Mouse (Mus musculus) midbrain, embryonic 14.5 days (tissue): ENCODE data around the gene Krt12. TPM values are rescaled to one million over a fixed set of nuclear protein-coding genes. Genes with fewer than 3 reads are reported as not detected.

Experiments
- ATAC-seq: fragments of 200-750 bp; cut with Nextera tagmentation; 2 replicates; pipeline ENCODE4 v1.8.0; 2017; ENCODE audit warnings: moderate number of reproducible peaks, moderate library complexity; ENCODE audit not compliant: low FRiP score, low TSS enrichment
- DNase-seq: peaks from one replicate; pipeline ENCODE4 v3.0.0-alpha.2; 2015
- H3K27ac ChIP-seq: fragments of 300-500 bp; sonication (generic); replicated peaks from 2 replicates; pipeline ENCODE4 v1.5.1; 2014; ENCODE audit warnings: mild to moderate bottlenecking, low read depth, low read length, moderate library complexity
- H3K27me3 ChIP-seq: fragments of 300-500 bp; sonication (generic); 2 replicates; pipeline ENCODE4 v1.6.1; 2014; ENCODE audit warnings: low read length, control low read depth, mixed read lengths; ENCODE audit not compliant: control insufficient read depth, insufficient read depth
- H3K36me3 ChIP-seq: fragments of 300-500 bp; sonication (generic); 2 replicates; pipeline ENCODE4 v1.6.1; 2014; ENCODE audit warnings: low read length, control low read depth; ENCODE audit not compliant: control insufficient read depth, insufficient read depth
- H3K4me1 ChIP-seq: fragments of 300-500 bp; sonication (generic); 2 replicates; pipeline ENCODE4 v1.6.1; 2014; ENCODE audit warnings: mild to moderate bottlenecking, antibody characterized with exemption, low read length, control low read depth; ENCODE audit not compliant: control insufficient read depth, insufficient read depth
- H3K4me2 ChIP-seq: fragments of 300-500 bp; sonication (generic); 2 replicates; pipeline ENCODE4 v1.6.1; 2014; ENCODE audit warnings: mild to moderate bottlenecking, low read length, moderate library complexity
- H3K4me3 ChIP-seq: fragments of 300-500 bp; sonication (generic); replicated peaks from 2 replicates; pipeline ENCODE4 v1.5.1; 2014; ENCODE audit warnings: low read depth, low read length
- H3K9ac ChIP-seq: fragments of 300-500 bp; sonication (generic); replicated peaks from 2 replicates; pipeline ENCODE4 v1.6.1; 2014; ENCODE audit warnings: mild to moderate bottlenecking, low read length, moderate library complexity
- H3K9me3 ChIP-seq: fragments of 300-500 bp; sonication (generic); 2 replicates; pipeline ENCODE4 v1.6.1; 2016; ENCODE audit warnings: low read length, control low read depth, mixed read lengths; ENCODE audit not compliant: control insufficient read depth
- WGBS: fragments of 180-500 bp; shearing (Covaris S2); extraction: QIAGEN DNeasy Blood & Tissue Kit; methylation state at CpG from one replicate; pipeline ENCODE4 v1.1.7; 2014; 5-methylcytosine and 5-hydroxymethylcytosine counted together
- polyA plus RNA-seq: library from polyadenylated mRNA; unstranded; fragments of >200 nt; fragmentation: Nextera tagmentation; extraction: Ambion mirVana; gene quantifications from 2 replicates; pipeline ENCODE4 v1.2.1, GENCODE M21; 2014

Krt12 gene
- not detected in 2 replicates for polyA plus RNA-seq

DNA sequence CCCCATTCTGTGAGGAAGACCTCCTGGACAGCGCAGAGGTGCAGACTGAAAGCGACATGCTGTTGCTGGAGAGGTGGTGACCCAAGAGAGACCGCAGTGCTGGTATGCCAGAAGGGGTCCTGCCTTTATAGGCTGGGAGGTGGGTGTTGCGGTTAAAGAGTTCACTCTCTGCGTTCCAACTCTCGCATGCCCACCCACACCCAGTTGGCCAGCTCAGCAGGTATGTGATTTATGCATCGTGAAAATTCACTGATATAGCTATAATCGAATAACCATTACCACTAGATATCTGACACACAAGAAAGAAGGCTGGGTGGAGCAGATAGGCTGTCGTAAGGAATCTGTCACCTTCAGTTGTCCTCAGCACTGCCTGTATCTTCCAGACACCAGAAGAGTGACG lies at the start of gene Krt12:
TSS of gene Krt12 (minus strand) at position 101 of the 400 bp plus-strand sequence.
- 87% methylated on average over 10 of the region's 10 CpGs for WGBS
- H3K27me3 ChIP-seq, result no peaks in the 10 kb centered on the region
- H3K4me3 ChIP-seq, result no peak within 1 kb of the TSS
- no peak within 1 kb of the TSS for H3K9ac ChIP-seq
- no peaks in the 10 kb centered on the region for H3K36me3 ChIP-seq
- no peaks in the 10 kb centered on the region for H3K9me3 ChIP-seq
- no peak within 1 kb of the TSS for H3K4me2 ChIP-seq
- H3K27ac ChIP-seq, result no peak within 1 kb of the TSS
- ATAC-seq (no peak), DNase-seq (no peak)
- H3K4me1 ChIP-seq, result no peaks in the 10 kb centered on the region

GRCm38 (mm10) chr11:99469228-99469627 lies 47.2 kb upstream of the Krt12 start:
- H3K4me3 ChIP-seq, result no peak overlapping the region
- 90% methylated on average over 4 of the region's 4 CpGs for WGBS
- no peak overlapping the region for H3K9ac ChIP-seq
- H3K36me3 ChIP-seq, result no peaks in the 10 kb centered on the region
- H3K4me1 ChIP-seq, result no peaks in the 10 kb centered on the region
- no peaks in the 10 kb centered on the region for H3K9me3 ChIP-seq
- DNase-seq (no peak), ATAC-seq (no peak)
- H3K27ac ChIP-seq, result no peak overlapping the region
- H3K27me3 ChIP-seq, result no peaks in the 10 kb centered on the region
- no peak overlapping the region for H3K4me2 ChIP-seq

DNA sequence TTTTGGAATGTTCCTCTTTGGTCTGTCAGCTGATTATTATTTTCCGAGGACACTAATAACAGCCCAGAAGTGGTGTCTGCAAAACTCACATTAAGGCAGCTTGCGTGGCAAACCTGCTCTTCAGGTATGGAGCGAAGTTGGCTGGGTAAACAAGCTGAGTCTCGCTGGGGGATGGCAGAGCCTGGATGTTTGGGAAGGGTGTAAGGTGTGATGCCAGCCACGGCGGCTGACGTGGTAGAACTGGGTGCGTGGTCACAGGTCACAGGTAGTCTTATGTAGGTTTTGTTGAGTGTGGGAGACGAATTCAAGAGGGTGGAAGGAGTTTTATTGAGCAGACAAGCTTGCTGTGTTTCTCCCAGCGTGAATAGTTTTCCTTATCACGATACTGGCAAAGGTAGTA lies 46.5 kb upstream of the Krt12 start:
- DNase-seq, result no peak
- no peak overlapping the region for H3K27ac ChIP-seq
- no peaks in the 10 kb centered on the region for H3K36me3 ChIP-seq
- WGBS, result 91% methylated on average over 11 of the region's 11 CpGs
- no peak overlapping the region for H3K4me2 ChIP-seq
- no peak overlapping the region for H3K4me3 ChIP-seq
- ATAC-seq, result no peak
- no peaks in the 10 kb centered on the region for H3K27me3 ChIP-seq
- H3K9me3 ChIP-seq, result no peaks in the 10 kb centered on the region
- no peaks in the 10 kb centered on the region for H3K4me1 ChIP-seq
- no peak overlapping the region for H3K9ac ChIP-seq

DNA sequence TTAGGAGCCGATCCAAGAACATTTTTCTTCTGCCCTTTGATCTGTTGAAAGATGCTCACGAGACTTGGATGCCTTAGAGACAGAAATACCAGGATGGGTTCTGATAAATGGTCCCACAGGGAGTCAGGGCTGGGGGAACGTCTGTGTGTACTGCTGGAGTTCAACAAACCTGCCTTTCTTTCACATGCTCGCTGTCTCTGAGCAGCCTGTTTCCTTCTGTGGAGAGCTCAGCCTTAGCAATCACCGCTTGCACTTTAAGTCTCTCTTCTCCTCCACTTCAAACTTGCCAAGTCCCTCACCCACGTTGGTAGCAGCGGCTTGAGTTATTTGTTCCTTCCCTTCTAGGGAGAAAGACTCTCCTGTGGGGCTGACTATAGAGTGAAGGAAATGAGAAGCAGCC lies 44.3 kb upstream of the Krt12 start:
- no peaks in the 10 kb centered on the region for H3K27me3 ChIP-seq
- DNase-seq, result peak; percentile 16
- WGBS, result 51% methylated on average over 7 of the region's 7 CpGs
- no peak overlapping the region for H3K4me2 ChIP-seq
- H3K9me3 ChIP-seq, result no peaks in the 10 kb centered on the region
- no peak overlapping the region for H3K27ac ChIP-seq
- no peak for ATAC-seq
- no peak overlapping the region for H3K4me3 ChIP-seq
- H3K4me1 ChIP-seq, result no peaks in the 10 kb centered on the region
- H3K9ac ChIP-seq, result no peak overlapping the region
- H3K36me3 ChIP-seq, result no peaks in the 10 kb centered on the region

DNA sequence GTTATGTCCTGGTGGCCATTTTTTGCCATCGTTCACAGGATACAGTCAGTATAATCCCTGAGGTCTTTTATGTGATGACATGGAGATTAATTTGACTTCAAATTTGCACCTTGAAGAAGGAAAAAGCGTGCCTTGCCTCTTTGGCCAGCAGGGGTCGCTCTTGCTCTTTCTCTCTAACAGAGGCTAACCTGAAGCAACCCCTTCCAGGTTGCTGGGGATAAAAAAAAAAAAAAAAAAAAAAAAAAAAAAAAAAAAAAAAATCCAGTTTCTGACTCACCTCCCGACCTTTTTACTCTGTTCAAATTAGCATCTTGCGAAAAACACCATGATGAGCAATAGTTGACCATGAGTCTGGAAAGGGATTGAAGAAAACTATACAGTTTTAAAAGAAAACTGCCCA lies 42.8 kb upstream of the Krt12 start:
- Histone ChIP-seq H3K4me3 (no peak overlapping the region), H3K36me3 (no peaks in the 10 kb centered on the region), H3K9ac (no peak overlapping the region), H3K9me3 (no peaks in the 10 kb centered on the region), H3K27ac (no peak overlapping the region), H3K27me3 (no peaks in the 10 kb centered on the region), H3K4me2 (no peak overlapping the region), H3K4me1 (no peaks in the 10 kb centered on the region)
- DNase-seq (peak; percentile 95), ATAC-seq (no peak)
- 5% methylated on average over 5 of the region's 5 CpGs for WGBS

GRCm38 (mm10) chr11:99463155-99463554 lies 41.1 kb upstream of the Krt12 start:
- peak; percentile 93 for DNase-seq
- no peak overlapping the region for H3K9ac ChIP-seq
- no peaks in the 10 kb centered on the region for H3K4me1 ChIP-seq
- H3K4me2 ChIP-seq, result no peak overlapping the region
- ATAC-seq, result no peak
- no peak overlapping the region for H3K27ac ChIP-seq
- H3K27me3 ChIP-seq, result no peaks in the 10 kb centered on the region
- H3K4me3 ChIP-seq, result no peak overlapping the region
- no peaks in the 10 kb centered on the region for H3K9me3 ChIP-seq
- no peaks in the 10 kb centered on the region for H3K36me3 ChIP-seq
- WGBS, result 13% methylated on average over 8 of the region's 8 CpGs

DNA sequence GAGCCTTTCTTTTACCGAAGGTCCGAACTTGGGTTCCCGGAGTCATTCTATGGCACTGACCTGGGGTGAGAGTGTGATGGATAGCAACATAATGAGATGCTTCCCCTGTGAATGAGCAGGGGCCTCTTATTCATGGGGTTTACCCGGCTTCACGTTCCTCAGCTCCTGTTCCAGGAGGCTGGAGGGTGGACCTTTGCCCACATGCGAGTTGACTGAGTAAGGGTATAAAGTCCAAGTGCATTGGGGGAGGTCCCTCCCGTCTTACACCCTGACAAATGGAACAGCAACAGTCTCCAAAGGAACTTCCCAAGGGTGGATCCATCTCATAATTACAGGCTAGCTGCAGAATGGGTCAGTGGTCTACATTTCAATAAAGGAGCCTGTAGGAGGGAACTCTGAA lies 39.7 kb upstream of the Krt12 start:
- no peak overlapping the region for H3K4me3 ChIP-seq
- no peak overlapping the region for H3K27ac ChIP-seq
- H3K27me3 ChIP-seq, result no peaks in the 10 kb centered on the region
- H3K9ac ChIP-seq, result no peak overlapping the region
- no peak overlapping the region for H3K4me2 ChIP-seq
- no peaks in the 10 kb centered on the region for H3K4me1 ChIP-seq
- H3K9me3 ChIP-seq, result no peaks in the 10 kb centered on the region
- H3K36me3 ChIP-seq, result no peaks in the 10 kb centered on the region
- 66% methylated on average over 7 of the region's 7 CpGs for WGBS
- ATAC-seq (no peak), DNase-seq (no peak)

- 68% methylated on average over 7 of the region's 7 CpGs for WGBS
- no peak overlapping the region for H3K27ac ChIP-seq
Measured at GRCm38 (mm10) chr11:99458887-99459286, 36.8 kb upstream of the Krt12 start.

GRCm38 (mm10) chr11:99454759-99455158 lies 32.7 kb upstream of the Krt12 start:
- Histone ChIP-seq H3K9me3 (no peaks in the 10 kb centered on the region), H3K9ac (no peak overlapping the region), H3K36me3 (no peaks in the 10 kb centered on the region), H3K4me1 (no peaks in the 10 kb centered on the region), H3K4me3 (no peak overlapping the region), H3K27me3 (no peaks in the 10 kb centered on the region), H3K27ac (no peak overlapping the region), H3K4me2 (no peak overlapping the region)
- WGBS, result 62% methylated on average over 10 of the region's 10 CpGs
- no peak for ATAC-seq
- no peak for DNase-seq

More at GRCm38 (mm10) chr11:99458887-99459286, 36.8 kb upstream of the Krt12 start:
- H3K4me3 ChIP-seq, result no peak overlapping the region
- DNase-seq, result no peak
- no peaks in the 10 kb centered on the region for H3K4me1 ChIP-seq
- ATAC-seq, result no peak
- H3K9me3 ChIP-seq, result no peaks in the 10 kb centered on the region
- no peak overlapping the region for H3K4me2 ChIP-seq
- H3K36me3 ChIP-seq, result no peaks in the 10 kb centered on the region
- H3K9ac ChIP-seq, result no peak overlapping the region
- no peaks in the 10 kb centered on the region for H3K27me3 ChIP-seq
